Mouse (Mus musculus) ES-E14 (cell line): ENCODE measurements around the gene Clca3a2.
"Not testable (repeated sequence)": the region's sequence is repeated elsewhere in the genome, so short reads cannot be mapped to it uniquely, and the experiment has no call there.

Source experiments
- ZC3H11A ChIP-seq: IDR thresholded peaks from 2 replicates; pipeline ENCODE4 v1.6.1; 2012; ENCODE audit warnings: low read depth, mild to moderate bottlenecking, inconsistent platforms, low read length, borderline replicate concordance
- ZNF384 ChIP-seq: IDR thresholded peaks from 2 replicates; pipeline ENCODE4 v1.6.1; 2012; ENCODE audit warnings: low read depth, low read length, inconsistent platforms

DNA sequence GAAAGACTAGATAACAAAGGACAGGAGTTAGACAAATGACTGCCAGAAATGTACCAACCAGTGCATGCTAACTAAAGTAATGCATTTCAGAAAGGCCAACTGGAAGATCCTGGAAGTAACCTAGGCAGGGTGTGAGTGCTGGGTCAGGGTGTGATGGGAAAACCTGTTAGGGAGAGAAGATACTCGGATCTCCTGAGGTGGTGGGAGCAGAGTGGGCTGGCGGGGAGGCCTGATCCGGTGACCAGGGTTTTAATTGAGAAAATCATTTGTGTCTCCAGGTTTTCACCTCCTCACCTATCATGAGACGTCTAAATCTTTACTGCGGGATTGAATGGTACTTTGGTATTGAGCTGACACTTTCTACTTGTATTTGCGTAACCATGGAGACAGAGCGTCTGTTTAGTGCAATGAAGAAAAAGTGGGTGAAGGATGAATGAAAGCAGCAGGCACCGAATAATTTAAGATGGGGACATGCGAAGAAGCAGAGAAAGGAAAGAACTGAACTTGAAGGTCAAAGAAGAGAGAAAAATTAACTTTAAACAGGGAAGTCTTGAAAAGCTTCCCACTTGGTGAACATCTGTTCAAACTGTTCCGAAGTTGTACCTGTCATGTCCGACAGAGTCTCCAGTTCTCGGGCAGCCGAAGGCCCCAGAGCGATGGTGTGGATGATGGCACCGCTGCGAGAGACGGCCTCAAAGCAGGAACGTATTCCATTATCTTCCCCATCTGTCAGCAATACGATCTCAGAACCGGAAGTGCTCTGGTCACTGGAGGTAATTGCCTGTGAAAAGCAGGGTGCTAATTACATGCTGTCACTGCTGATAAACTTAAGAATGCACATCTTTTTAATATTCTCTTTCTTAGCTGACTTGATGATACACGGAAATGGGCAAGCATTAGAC is 70.0 kb downstream of the Clca3a2 start:
- not testable (repeated sequence) for TF ChIP-seq ZC3H11A, ZNF384
